In genomic region chr15:85811535-85812277, GRCm38 (mm10) we compare ENCODE assay signal across 8 mouse cellular contexts. TPM values are rescaled to one million over a fixed set of nuclear protein-coding genes. Genes with fewer than 3 reads are reported as not detected.
DNase-seq lines count a peak whose midpoint lies in the region; ATAC-seq and TF ChIP-seq lines count a peak whose summit lies in the region.

TSS of gene Cdpf1 (minus strand) at chr15:85811697.

- H3K27ac ChIP-seq in MEL (ENCODE audit: control insufficient read depth, low read depth, low read length) = peak within 1 kb of the TSS; percentile 92
- H3K27ac ChIP-seq in cerebellum, adult 2 months (ENCODE audit: insufficient read depth, low read length) = peak within 1 kb of the TSS; percentile 87
- H3K27ac ChIP-seq in lung, embryonic 16.5 days (ENCODE audit: low read length) = peak within 1 kb of the TSS; percentile 89

- peak within 1 kb of the TSS; percentile 84 for H3K9ac ChIP-seq in MEL (ENCODE audit: control insufficient read depth, low read depth, low read length, poor library complexity, severe bottlenecking)
- H3K9ac ChIP-seq in lung, embryonic 16.5 days (ENCODE audit: low read length) = peak within 1 kb of the TSS; percentile 90

- peaks cover 0 to 15% of the 10 kb centered on the region in 2 experiments; a peak in 2 of 4 replicates for H3K36me3 ChIP-seq in MEL (ENCODE audit: control insufficient read depth in 1 of 2, insufficient read depth in 2 of 2, low read length in 2 of 2)
- no peaks in the 10 kb centered on the region for H3K36me3 ChIP-seq in lung, embryonic 16.5 days (ENCODE audit: control insufficient read depth, insufficient read depth, low read length)

- no peaks in the 10 kb centered on the region for H3K27me3 ChIP-seq in MEL (ENCODE audit: control insufficient read depth in 1 of 2, insufficient read depth in 2 of 2, low read length in 2 of 2)
- H3K27me3 ChIP-seq in cerebellum, adult 2 months (ENCODE audit: control insufficient read depth, insufficient read depth, low read length) = no peaks in the 10 kb centered on the region
- H3K27me3 ChIP-seq in lung, embryonic 16.5 days (ENCODE audit: control insufficient read depth, insufficient read depth, low read depth, low read length) = no peaks in the 10 kb centered on the region; the same call in 1 of the 2 replicates

- no peaks in the 10 kb centered on the region for H3K9me3 ChIP-seq in MEL (replicated peaks; ENCODE audit: insufficient read depth, low read length)
- peaks cover 2% of the 10 kb centered on the region; the same call in 1 of the 2 replicates for H3K9me3 ChIP-seq in lung, embryonic 16.5 days (ENCODE audit: control insufficient read depth, low read length)

- DNase-seq in MEL (ENCODE audit: low read depth, low spot score) = peak; percentile 96
- DNase-seq in cerebellum, adult 2 months = peak; percentile 98 to 100
- DNase-seq in forelimb bud, embryonic 11.5 days (ENCODE audit: low read depth, low spot score) = peak; percentile 97
- DNase-seq in layer of hippocampus, adult 9-10 months (ENCODE audit: low spot score) = peak; percentile 98
- peak; percentile 99 for DNase-seq in ovary, postnatal 10 days (ENCODE audit: low spot score)
- DNase-seq in thymus, postnatal 10 days (ENCODE audit: low spot score in 2 of 2) = peak; percentile 98 to 99

- H3K4me2 ChIP-seq in lung, embryonic 16.5 days (ENCODE audit: low read depth, low read length) = peak within 1 kb of the TSS; percentile 89

- no peak for TF ChIP-seq RAD21 in MEL (IDR thresholded peaks at IDR 0.05; ENCODE audit: low read depth, low read length)

- no peak for TF ChIP-seq CTCF in MEL (IDR thresholded peaks at IDR 0.05 in 2 of 3, conservative IDR thresholded peaks at IDR 0.05 in 1 of 3; ENCODE audit: control insufficient read depth in 1 of 3, insufficient read depth in 1 of 3, low read depth in 2 of 3, low read length in 3 of 3, poor library complexity in 1 of 3, severe bottlenecking in 1 of 3)
- TF ChIP-seq CTCF in cerebellum, adult 2 months (IDR thresholded peaks at IDR 0.05; ENCODE audit: borderline replicate concordance, insufficient read depth, low read depth, low read length) = no peak; the same call in 1 of the 2 replicates

- TF ChIP-seq EP300 in MEL (IDR thresholded peaks at IDR 0.05; ENCODE audit: low read depth in 1 of 2, low read length in 2 of 2) = no peak

- peaks cover 10 to 21% of the 10 kb centered on the region in 2 experiments for H3K4me1 ChIP-seq in MEL (ENCODE audit: control insufficient read depth in 1 of 2, insufficient read depth in 2 of 2, low read length in 2 of 2)
- no peaks in the 10 kb centered on the region; the same call in 1 of the 2 replicates for H3K4me1 ChIP-seq in cerebellum, adult 2 months (ENCODE audit: control insufficient read depth, insufficient read depth, low read length)
- peaks cover 15% of the 10 kb centered on the region for H3K4me1 ChIP-seq in lung, embryonic 16.5 days (replicated peaks; ENCODE audit: control insufficient read depth, insufficient read depth, low read length)

- H3K79me2 ChIP-seq in MEL (ENCODE audit: control insufficient read depth, insufficient read depth, low read length, poor library complexity) = peaks cover 2% of the 10 kb centered on the region; the same call in 1 of the 2 replicates

- peak; percentile 88 to 93 for ATAC-seq in hematopoietic stem cell, adult 5-6 weeks (replicated peaks in 1 of 2; ENCODE audit: insufficient read depth in 1 of 2, low FRiP score in 2 of 2, low TSS enrichment in 1 of 2, low read depth in 1 of 2, poor library complexity in 2 of 2, severe bottlenecking in 2 of 2)
- ATAC-seq in lung, embryonic 16.5 days (ENCODE audit: low read depth) = peak; percentile 99

- TF ChIP-seq POLR2A in MEL (IDR thresholded peaks at IDR 0.05; ENCODE audit: control insufficient read depth in 1 of 2, insufficient read depth in 1 of 2, low read depth in 1 of 2, low read length in 2 of 2, poor library complexity in 1 of 2) = peak; percentile 57 to 90
- TF ChIP-seq POLR2A in cerebellum, adult 2 months (IDR thresholded peaks at IDR 0.05; ENCODE audit: borderline replicate concordance, insufficient read depth, low read length) = peak; percentile 97

- H3K4me3 ChIP-seq in MEL (ENCODE audit: control insufficient read depth in 1 of 2, insufficient read depth in 1 of 2, low read depth in 2 of 2, low read length in 2 of 2) = peak within 1 kb of the TSS; percentile 75 to 77
- H3K4me3 ChIP-seq in cerebellum, adult 2 months (replicated peaks; ENCODE audit: insufficient read depth, low read depth, low read length) = peak within 1 kb of the TSS; percentile 89
- peak within 1 kb of the TSS; percentile 84 for H3K4me3 ChIP-seq in lung, embryonic 16.5 days (ENCODE audit: low read length)

- WGBS in cerebellum, adult 2 months = 2% methylated on average over 36 of the region's 36 CpGs
- WGBS in lung, embryonic 16.5 days = 3% methylated on average over 36 of the region's 36 CpGs

TF ChIP-seq in MEL, 35 proteins besides CTCF, POLR2A, EP300 and RAD21:
- TF ChIP-seq UBTF (IDR thresholded peaks at IDR 0.05; ENCODE audit: borderline replicate concordance, insufficient read depth, low read depth, low read length) (0 out of 2 replicates have a peak, but pooled peaks have one; percentile 60), ZKSCAN1 (IDR thresholded peaks at IDR 0.05; ENCODE audit: low read depth, low read length) (no peak), ZC3H11A (IDR thresholded peaks at IDR 0.05; ENCODE audit: low read depth, low read length) (no peak), JUND (IDR thresholded peaks at IDR 0.05; ENCODE audit: low read depth, low read length) (no peak), RCOR1 (IDR thresholded peaks at IDR 0.05; ENCODE audit: low read depth, low read length) (no peak), HCFC1 (IDR thresholded peaks at IDR 0.05; ENCODE audit: low read depth, low read length) (peak; percentile 80), CHD2 (IDR thresholded peaks at IDR 0.05; ENCODE audit: low read length) (no peak), TCF12 (IDR thresholded peaks at IDR 0.05; ENCODE audit: low read depth, low read length) (peak; percentile 74), KAT2A (conservative IDR thresholded peaks at IDR 0.05; ENCODE audit: low read depth, low read length) (no peak; the same call in 1 of the 2 replicates), POLR2AphosphoS5 (IDR thresholded peaks at IDR 0.05; ENCODE audit: borderline replicate concordance, low read depth, low read length) (no peak), GATA1 (IDR thresholded peaks at IDR 0.05; ENCODE audit: low read depth, low read length) (no peak), MAFK (IDR thresholded peaks at IDR 0.05; ENCODE audit: borderline replicate concordance, low read depth, low read length) (no peak), ZMIZ1 (IDR thresholded peaks at IDR 0.05; ENCODE audit: low read depth, low read length) (peak; percentile 92), MYB (IDR thresholded peaks at IDR 0.05; ENCODE audit: low read depth, low read length) (no peak), TBP (IDR thresholded peaks at IDR 0.05; ENCODE audit: low read depth, low read length) (peak; percentile 83), ZNF384 (IDR thresholded peaks at IDR 0.05; ENCODE audit: low read depth, low read length) (no peak), MYC (IDR thresholded peaks at IDR 0.05; ENCODE audit: low read depth, low read length) (peak; percentile 81), CHD1 (IDR thresholded peaks at IDR 0.05; ENCODE audit: low read depth, low read length) (0 out of 2 replicates have a peak, but pooled peaks have one; percentile 45), POLR2AphosphoS2 (IDR thresholded peaks at IDR 0.05; ENCODE audit: low read length) (peak; percentile 98), GABPA (IDR thresholded peaks at IDR 0.05; ENCODE audit: low read depth, low read length) (no peak), SMC3 (IDR thresholded peaks at IDR 0.05; ENCODE audit: low read depth, low read length) (no peak), MXI1 (IDR thresholded peaks at IDR 0.05; ENCODE audit: low read depth, low read length) (peak; percentile 84), MAZ (IDR thresholded peaks at IDR 0.05; ENCODE audit: low read depth, low read length) (no peak; the same call in 1 of the 2 replicates), TAL1 (IDR thresholded peaks at IDR 0.05; ENCODE audit: low read length) (no peak), E2F4 (IDR thresholded peaks at IDR 0.05; ENCODE audit: borderline replicate concordance, low read depth, low read length) (no peak), MAX (IDR thresholded peaks at IDR 0.05; ENCODE audit: low read length) (peak; percentile 84), BHLHE40 (IDR thresholded peaks at IDR 0.05; ENCODE audit: borderline replicate concordance, low read depth, low read length) (no peak), ELF1 (IDR thresholded peaks at IDR 0.05; ENCODE audit: low read depth, low read length) (peak; percentile 84), NRF1 (IDR thresholded peaks at IDR 0.05; ENCODE audit: insufficient read depth, low read depth, low read length, poor library complexity, severe bottlenecking) (peak; percentile 98), MEF2A (IDR thresholded peaks at IDR 0.05; ENCODE audit: extremely low read depth, insufficient replicate concordance, low read depth, low read length, poor library complexity, severe bottlenecking) (no peak), USF2 (IDR thresholded peaks at IDR 0.05; ENCODE audit: borderline replicate concordance in 1 of 2, insufficient read depth in 1 of 2, low read depth in 1 of 2, low read length in 2 of 2) (no peak), NELFE (IDR thresholded peaks at IDR 0.05; ENCODE audit: low read depth, low read length) (peak; percentile 92), USF1 (IDR thresholded peaks at IDR 0.05; ENCODE audit: low read depth, low read length) (no peak), ETS1 (IDR thresholded peaks at IDR 0.05; ENCODE audit: low read depth, low read length) (peak; percentile 48; the same call in 1 of the 2 replicates), SIN3A (IDR thresholded peaks at IDR 0.05; ENCODE audit: low read length) (peak; percentile 79)

RNA-seq across cellular contexts. Expression of gene Cdpf1, which starts in this region (rescaled TPM):
- total RNA-seq in MEL (2012; rRNA removed) = 30.5 and 34.4 TPM in 2 replicates
- polyA plus RNA-seq in MEL (2012; ENCODE audit: insufficient read depth in 1 of 2, insufficient read length in 2 of 2, low read depth in 1 of 2, low replicate concordance in 2 of 2, missing spikeins in 1 of 2) = 10 to 100 TPM in 1 of 2 experiments, not detected in 1; 44.0 TPM
- 21.6 and 24.1 TPM in 2 replicates for polyA plus RNA-seq in cerebellum, adult 2 months (2012; rRNA removed)
- 12.1 and 12.4 TPM in 2 replicates for total RNA-seq in hematopoietic stem cell, adult 5-6 weeks (2017)
- 33.8 and 43.5 TPM in 2 replicates for polyA plus RNA-seq in lung, embryonic 16.5 days (2015; fragmentation: Nextera tagmentation; extraction: Ambion mirVana)

Comparison
In these comparisons a context has a peak if more than half of its experiments do, and no peak if none do; other contexts are left out.
1. Peak in every context shown above with its lines: DNase-seq, ATAC-seq, H3K4me3 ChIP-seq and H3K27ac ChIP-seq.